Mouse (Mus musculus): Measurements from ENCODE around the gene Jag2. TPM values are rescaled to one million over a fixed set of nuclear protein-coding genes. Genes with fewer than 3 reads are reported as not detected.

Gene Jag2
- total and polyA plus RNA-seq, 2 experiments from 2014 or later = 8.5 to 88.4 TPM

DNA sequence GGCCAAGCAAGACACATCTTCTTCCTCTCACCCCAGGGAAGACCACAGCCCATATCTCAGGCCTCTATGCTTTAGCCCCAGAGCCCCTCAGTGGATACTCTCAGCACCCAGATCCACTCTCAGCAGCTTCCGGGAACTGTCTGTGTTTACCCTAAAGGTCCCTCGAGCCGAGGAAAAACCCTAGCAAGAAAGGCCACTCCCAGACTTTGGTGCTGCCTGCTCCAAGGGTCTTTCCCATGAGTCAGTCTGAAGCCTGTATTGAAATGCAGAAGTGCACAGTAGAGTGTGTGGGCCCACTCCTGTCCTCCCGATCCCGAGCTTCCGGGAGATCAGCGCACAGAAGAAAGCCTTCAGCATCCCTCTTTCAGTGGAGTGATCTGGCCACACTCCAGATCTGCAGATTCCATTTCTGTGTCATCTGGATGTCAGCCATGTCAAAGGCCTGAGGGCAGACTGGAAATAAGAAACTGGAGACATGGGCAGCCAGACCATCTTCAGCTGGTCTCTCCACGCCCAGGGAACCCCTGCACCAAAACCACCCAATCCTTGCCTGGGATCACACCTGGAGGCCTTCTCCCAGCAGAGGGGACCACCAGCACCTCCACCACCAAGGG is 63.0 kb downstream of the Jag2 start:
- DNase-seq (ENCODE audit: low spot score) (no peak), ATAC-seq (no peak)
- no peak for TF ChIP-seq CTCF (IDR thresholded peaks at IDR 0.05; ENCODE audit: low read depth)
- H3K4me1 ChIP-seq (ENCODE audit: insufficient read depth, low read length) = no peaks in the 10 kb centered on the region; the same call in 1 of the 2 replicates
- no peak overlapping the region for H3K4me2 ChIP-seq (ENCODE audit: low read depth, low read length)
- H3K27me3 ChIP-seq (ENCODE audit: insufficient read depth, low read length) = no peaks in the 10 kb centered on the region
- H3K4me3 ChIP-seq (ENCODE audit: low read length) = no peak overlapping the region
- H3K27ac ChIP-seq = no peak overlapping the region
- H3K9ac ChIP-seq (replicated peaks; ENCODE audit: low read length) = no peak overlapping the region
- no peaks in the 10 kb centered on the region for H3K9me3 ChIP-seq (ENCODE audit: low read length)
- H3K36me3 ChIP-seq (ENCODE audit: insufficient read depth, low read length) = no peaks in the 10 kb centered on the region
- 66% methylated on average over 8 of the region's 8 CpGs for whole genome bisulfite sequencing

DNA sequence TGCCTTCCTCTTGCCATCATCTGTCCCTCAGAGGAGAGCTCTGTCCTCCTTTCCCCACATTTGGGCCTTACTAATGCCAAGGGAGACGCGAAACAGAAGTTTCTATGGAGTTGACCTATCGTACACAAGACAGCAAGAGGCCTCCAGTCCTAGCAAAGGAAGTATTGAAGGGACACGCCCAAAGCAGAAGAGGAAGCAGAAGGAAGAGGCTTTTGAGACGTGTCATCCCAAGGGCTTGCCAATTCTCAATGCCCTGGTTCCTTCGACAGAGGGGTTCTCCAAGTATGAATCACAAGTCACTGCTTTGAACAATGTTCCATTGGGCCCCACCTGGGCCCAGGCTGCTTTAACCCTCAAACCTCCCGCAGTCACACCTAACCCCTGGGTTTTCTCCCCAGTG is 64.8 kb downstream of the Jag2 start:
- 90% methylated on average over 7 of the region's 7 CpGs for WGBS
- no peak for ATAC-seq
- DNase-seq (ENCODE audit: low spot score) = no peak
- no peaks in the 10 kb centered on the region for H3K27me3 ChIP-seq (ENCODE audit: insufficient read depth, low read length)
- H3K9ac ChIP-seq (replicated peaks; ENCODE audit: low read length) = no peak overlapping the region
- H3K36me3 ChIP-seq (ENCODE audit: insufficient read depth, low read length) = no peaks in the 10 kb centered on the region
- TF ChIP-seq CTCF (IDR thresholded peaks at IDR 0.05; ENCODE audit: low read depth) = no peak
- H3K9me3 ChIP-seq (ENCODE audit: low read length) = no peaks in the 10 kb centered on the region
- H3K4me1 ChIP-seq (ENCODE audit: insufficient read depth, low read length) = no peaks in the 10 kb centered on the region; the same call in 1 of the 2 replicates
- no peak overlapping the region for H3K27ac ChIP-seq
- no peak overlapping the region for H3K4me3 ChIP-seq (ENCODE audit: low read length)
- no peak overlapping the region for H3K4me2 ChIP-seq (ENCODE audit: low read depth, low read length)

DNA sequence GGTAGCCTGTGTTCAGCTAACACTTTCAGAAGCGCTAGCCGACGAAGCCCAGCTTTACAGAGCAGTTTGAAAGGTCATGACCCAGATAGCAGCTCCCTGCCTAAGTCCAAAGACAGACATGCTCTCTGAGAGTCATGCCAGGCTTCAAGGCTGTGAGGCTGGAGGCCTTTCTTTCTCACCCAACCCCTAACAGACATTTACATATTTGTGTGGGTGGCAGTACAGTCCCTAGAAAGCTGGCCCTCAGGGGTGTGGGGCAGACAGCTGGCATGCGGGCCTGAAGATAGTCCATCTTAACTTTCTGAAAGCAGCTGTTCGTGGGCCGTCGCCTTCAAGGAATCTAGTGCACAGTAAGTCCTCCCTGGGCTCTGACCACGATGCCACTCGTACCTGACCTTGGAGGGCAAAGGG is 67.7 kb downstream of the Jag2 start:
- no peaks in the 10 kb centered on the region for H3K9me3 ChIP-seq (ENCODE audit: low read length)
- no peaks in the 10 kb centered on the region for H3K27me3 ChIP-seq (ENCODE audit: insufficient read depth, low read length)
- H3K27ac ChIP-seq = no peak overlapping the region
- 61% methylated on average over 9 of the region's 9 CpGs for WGBS
- no peak overlapping the region for H3K9ac ChIP-seq (replicated peaks; ENCODE audit: low read length)
- H3K36me3 ChIP-seq (ENCODE audit: insufficient read depth, low read length) = no peaks in the 10 kb centered on the region
- H3K4me3 ChIP-seq (ENCODE audit: low read length) = no peak overlapping the region
- DNase-seq (ENCODE audit: low spot score) (no peak), ATAC-seq (no peak)
- no peak overlapping the region for H3K4me2 ChIP-seq (ENCODE audit: low read depth, low read length)
- no peaks in the 10 kb centered on the region for H3K4me1 ChIP-seq (ENCODE audit: insufficient read depth, low read length)
- no peak for TF ChIP-seq CTCF (IDR thresholded peaks at IDR 0.05; ENCODE audit: low read depth)

DNA sequence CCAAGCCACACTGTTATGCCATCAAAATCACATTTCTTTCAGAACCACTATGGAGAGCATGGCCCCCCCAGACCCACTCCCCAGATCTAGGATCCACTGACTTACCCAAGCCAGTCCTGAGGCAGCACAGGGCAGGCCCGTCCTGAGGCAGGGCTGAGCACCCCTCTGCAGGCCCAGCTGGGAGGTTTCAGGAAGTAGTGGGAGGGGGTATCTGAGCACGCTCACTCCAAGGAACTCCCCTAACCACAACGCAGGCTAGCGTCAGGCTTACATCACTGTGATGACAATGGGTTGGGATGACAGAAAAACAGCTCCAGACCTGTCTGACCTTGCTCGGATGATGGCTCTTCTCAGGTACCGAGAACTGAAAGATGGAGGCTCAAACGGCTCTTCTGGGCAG is 68.8 kb downstream of the Jag2 start:
- Histone ChIP-seq H3K27ac (no peak overlapping the region), H3K9me3 (ENCODE audit: low read length) (no peaks in the 10 kb centered on the region), H3K4me1 (ENCODE audit: insufficient read depth, low read length) (no peaks in the 10 kb centered on the region), H3K36me3 (ENCODE audit: insufficient read depth, low read length) (no peaks in the 10 kb centered on the region), H3K4me3 (ENCODE audit: low read length) (no peak overlapping the region), H3K9ac (replicated peaks; ENCODE audit: low read length) (no peak overlapping the region), H3K27me3 (ENCODE audit: insufficient read depth, low read length) (no peaks in the 10 kb centered on the region), H3K4me2 (ENCODE audit: low read depth, low read length) (no peak overlapping the region)
- TF ChIP-seq CTCF (IDR thresholded peaks at IDR 0.05; ENCODE audit: low read depth) = no peak
- DNase-seq (ENCODE audit: low spot score) (no peak), ATAC-seq (no peak)
- WGBS = 77% methylated on average over 7 of the region's 7 CpGs

DNA sequence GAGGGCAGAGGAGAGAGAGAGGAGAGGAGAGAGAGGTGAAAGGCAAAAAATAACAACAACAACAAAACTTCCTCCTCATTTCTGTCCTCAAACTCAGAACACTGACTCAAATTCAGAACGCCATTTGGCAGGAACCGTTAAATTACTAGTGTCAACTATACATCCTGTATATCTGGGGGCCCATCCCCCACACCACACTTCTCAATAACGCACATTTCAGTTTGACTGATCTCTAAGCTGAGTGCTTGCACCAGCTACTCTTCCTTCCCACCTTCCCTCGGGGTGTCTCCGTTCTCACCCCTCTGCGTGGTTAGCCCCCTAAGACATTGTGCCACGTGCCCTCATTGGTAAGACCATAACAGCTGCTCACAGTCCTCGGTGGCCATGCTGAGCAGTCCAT is 69.6 kb downstream of the Jag2 start:
- H3K9me3 ChIP-seq (ENCODE audit: low read length) = no peaks in the 10 kb centered on the region
- no peak overlapping the region for H3K9ac ChIP-seq (replicated peaks; ENCODE audit: low read length)
- no peak overlapping the region for H3K4me2 ChIP-seq (ENCODE audit: low read depth, low read length)
- ATAC-seq (no peak), DNase-seq (ENCODE audit: low spot score) (no peak)
- no peaks in the 10 kb centered on the region for H3K36me3 ChIP-seq (ENCODE audit: insufficient read depth, low read length)
- no peaks in the 10 kb centered on the region for H3K4me1 ChIP-seq (ENCODE audit: insufficient read depth, low read length)
- no peaks in the 10 kb centered on the region for H3K27me3 ChIP-seq (ENCODE audit: insufficient read depth, low read length)
- H3K4me3 ChIP-seq (ENCODE audit: low read length) = no peak overlapping the region
- 77% methylated on average over 8 of the region's 8 CpGs for WGBS
- no peak overlapping the region for H3K27ac ChIP-seq
- TF ChIP-seq CTCF (IDR thresholded peaks at IDR 0.05; ENCODE audit: low read depth) = no peak

DNA sequence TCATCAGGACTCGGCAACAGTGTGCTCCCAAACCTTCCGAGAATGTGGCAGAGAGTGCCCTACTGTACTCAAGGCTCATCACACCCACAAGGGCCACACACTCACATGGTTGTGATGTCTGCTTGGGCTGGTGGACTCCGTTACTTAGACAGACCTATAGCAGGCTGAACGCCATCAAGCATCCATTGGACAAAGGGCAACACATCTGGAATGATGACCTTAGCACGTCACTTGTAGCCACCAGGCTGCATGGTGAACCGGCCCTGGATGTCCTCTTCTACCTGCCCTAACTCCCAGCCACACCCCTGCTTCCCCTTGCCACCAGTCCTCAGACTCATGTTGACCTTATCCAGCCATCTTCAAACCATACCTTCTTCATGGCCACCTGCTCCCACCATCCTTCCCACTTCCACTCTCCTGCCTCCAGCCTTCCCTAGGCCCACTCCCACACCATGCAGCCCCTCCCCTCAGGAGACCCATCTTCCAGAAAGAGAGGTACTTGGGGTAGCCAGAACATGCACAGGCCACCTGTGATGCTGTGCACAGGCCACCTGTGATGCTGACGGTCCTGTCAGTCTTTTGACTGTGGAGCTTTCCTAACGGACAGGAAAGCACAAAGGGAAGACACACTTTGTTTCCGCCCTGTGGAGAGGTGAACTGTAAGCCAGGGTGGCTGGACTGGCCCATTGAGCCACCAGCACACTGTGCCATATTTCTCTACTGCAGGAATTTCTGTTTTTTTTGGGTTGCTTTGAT is 70.8 kb downstream of the Jag2 start:
- no peak for TF ChIP-seq CTCF (IDR thresholded peaks at IDR 0.05; ENCODE audit: low read depth)
- Histone ChIP-seq H3K4me1 (ENCODE audit: insufficient read depth, low read length) (no peaks in the 10 kb centered on the region), H3K9me3 (ENCODE audit: low read length) (no peaks in the 10 kb centered on the region), H3K27ac (no peak overlapping the region), H3K27me3 (ENCODE audit: insufficient read depth, low read length) (no peaks in the 10 kb centered on the region), H3K9ac (replicated peaks; ENCODE audit: low read length) (no peak overlapping the region), H3K36me3 (ENCODE audit: insufficient read depth, low read length) (no peaks in the 10 kb centered on the region), H3K4me2 (ENCODE audit: low read depth, low read length) (no peak overlapping the region), H3K4me3 (ENCODE audit: low read length) (no peak overlapping the region)
- ATAC-seq (no peak), DNase-seq (ENCODE audit: low spot score) (no peak)
- 86% methylated on average over 9 of the region's 9 CpGs for WGBS

Small RNAs within 50 kb of the gene (microRNA-seq; reads per million reads assigned to microRNA genes)
- 0.53 to 1.1 reads per million in 2 experiments for gene Mir6941

Other genes starting within 250 kb of the Jag2 start
- gene Cep170b, start 209.3 kb downstream of the Jag2 start, total RNA-seq (2014; rRNA removed) = 118 and 123 TPM in 2 replicates
- gene Cep170b, start 209.3 kb downstream of the Jag2 start, polyA plus RNA-seq (2015; fragmentation: Nextera tagmentation; extraction: Ambion mirVana) = 34.0 and 39.0 TPM in 2 replicates
- 10.5 and 14.5 TPM in 2 replicates for gene Pld4, start 169.1 kb downstream of the Jag2 start, total RNA-seq (2014; rRNA removed)
- 9.4 and 10.8 TPM in 2 replicates for gene Pld4, start 169.1 kb downstream of the Jag2 start, polyA plus RNA-seq (2015; fragmentation: Nextera tagmentation; extraction: Ambion mirVana)
- 7.7 and 12.1 TPM in 2 replicates for gene Ahnak2, start 127.1 kb downstream of the Jag2 start, total RNA-seq (2014; rRNA removed)
- gene Ahnak2, start 127.1 kb downstream of the Jag2 start, polyA plus RNA-seq (2015; fragmentation: Nextera tagmentation; extraction: Ambion mirVana) = 3.3 and 3.6 TPM in 2 replicates
- gene Clba1, start 120.8 kb downstream of the Jag2 start, total RNA-seq (2014; rRNA removed) = 16.7 and 16.9 TPM in 2 replicates
- 20.3 and 21.0 TPM in 2 replicates for gene Clba1, start 120.8 kb downstream of the Jag2 start, polyA plus RNA-seq (2015; fragmentation: Nextera tagmentation; extraction: Ambion mirVana)
- gene Cdca4, start 100.4 kb downstream of the Jag2 start, total RNA-seq (2014; rRNA removed) = 27.9 and 28.6 TPM in 2 replicates
- 23.6 and 25.2 TPM in 2 replicates for gene Cdca4, start 100.4 kb downstream of the Jag2 start, polyA plus RNA-seq (2015; fragmentation: Nextera tagmentation; extraction: Ambion mirVana)
- 0.10 TPM in 1 of 2 replicates, not detected in the other for gene Gpr132, start 61.5 kb downstream of the Jag2 start, total RNA-seq (2014; rRNA removed)
- gene Gpr132, start 61.5 kb downstream of the Jag2 start, polyA plus RNA-seq (2015; fragmentation: Nextera tagmentation; extraction: Ambion mirVana) = 0.05 TPM in 1 of 2 replicates, not detected in the other
- gene Nudt14, start 12.3 kb upstream of the Jag2 start, total RNA-seq (2014; rRNA removed) = 29.0 and 29.4 TPM in 2 replicates
- 51.7 and 54.8 TPM in 2 replicates for gene Nudt14, start 12.3 kb upstream of the Jag2 start, polyA plus RNA-seq (2015; fragmentation: Nextera tagmentation; extraction: Ambion mirVana)
- gene Btbd6, start 46.7 kb upstream of the Jag2 start, total RNA-seq (2014; rRNA removed) = 71.0 and 76.1 TPM in 2 replicates
- gene Btbd6, start 46.7 kb upstream of the Jag2 start, polyA plus RNA-seq (2015; fragmentation: Nextera tagmentation; extraction: Ambion mirVana) = 52.1 and 52.9 TPM in 2 replicates
- 29.4 and 32.9 TPM in 2 replicates for gene Brf1, start 70.9 kb upstream of the Jag2 start, total RNA-seq (2014; rRNA removed)
- 39.0 and 40.8 TPM in 2 replicates for gene Brf1, start 70.9 kb upstream of the Jag2 start, polyA plus RNA-seq (2015; fragmentation: Nextera tagmentation; extraction: Ambion mirVana)
- gene Pacs2, start 84.7 kb upstream of the Jag2 start, total RNA-seq (2014; rRNA removed) = 111 and 125 TPM in 2 replicates
- 20.3 and 20.6 TPM in 2 replicates for gene Pacs2, start 84.7 kb upstream of the Jag2 start, polyA plus RNA-seq (2015; fragmentation: Nextera tagmentation; extraction: Ambion mirVana)
- 0.73 and 1.8 TPM in 2 replicates for gene Tex22, start 144.7 kb upstream of the Jag2 start, total RNA-seq (2014; rRNA removed)
- gene Tex22, start 144.7 kb upstream of the Jag2 start, polyA plus RNA-seq (2015; fragmentation: Nextera tagmentation; extraction: Ambion mirVana) = not detected in 2 replicates
- 57.6 and 65.0 TPM in 2 replicates for gene Mta1, start 168.5 kb upstream of the Jag2 start, total RNA-seq (2014; rRNA removed)
- gene Mta1, start 168.5 kb upstream of the Jag2 start, polyA plus RNA-seq (2015; fragmentation: Nextera tagmentation; extraction: Ambion mirVana) = 13.1 and 13.5 TPM in 2 replicates
- gene Crip2, start 210.5 kb upstream of the Jag2 start, total RNA-seq (2014; rRNA removed) = 138 and 152 TPM in 2 replicates
- gene Crip2, start 210.5 kb upstream of the Jag2 start, polyA plus RNA-seq (2015; fragmentation: Nextera tagmentation; extraction: Ambion mirVana) = 239 and 251 TPM in 2 replicates
- gene Crip1, start 216.5 kb upstream of the Jag2 start, total RNA-seq (2014; rRNA removed) = 4.6 and 15.4 TPM in 2 replicates
- gene Crip1, start 216.5 kb upstream of the Jag2 start, polyA plus RNA-seq (2015; fragmentation: Nextera tagmentation; extraction: Ambion mirVana) = 33.0 and 35.8 TPM in 2 replicates
- gene Tedc1, start 226.6 kb upstream of the Jag2 start, total RNA-seq (2014; rRNA removed) = 13.8 and 16.6 TPM in 2 replicates
- 14.7 and 15.8 TPM in 2 replicates for gene Tedc1, start 226.6 kb upstream of the Jag2 start, polyA plus RNA-seq (2015; fragmentation: Nextera tagmentation; extraction: Ambion mirVana)

Data from hindbrain, postnatal 0 days (tissue).